Comparison of ENCODE assay signal across 9 mouse cellular contexts in the genomic region with DNA sequence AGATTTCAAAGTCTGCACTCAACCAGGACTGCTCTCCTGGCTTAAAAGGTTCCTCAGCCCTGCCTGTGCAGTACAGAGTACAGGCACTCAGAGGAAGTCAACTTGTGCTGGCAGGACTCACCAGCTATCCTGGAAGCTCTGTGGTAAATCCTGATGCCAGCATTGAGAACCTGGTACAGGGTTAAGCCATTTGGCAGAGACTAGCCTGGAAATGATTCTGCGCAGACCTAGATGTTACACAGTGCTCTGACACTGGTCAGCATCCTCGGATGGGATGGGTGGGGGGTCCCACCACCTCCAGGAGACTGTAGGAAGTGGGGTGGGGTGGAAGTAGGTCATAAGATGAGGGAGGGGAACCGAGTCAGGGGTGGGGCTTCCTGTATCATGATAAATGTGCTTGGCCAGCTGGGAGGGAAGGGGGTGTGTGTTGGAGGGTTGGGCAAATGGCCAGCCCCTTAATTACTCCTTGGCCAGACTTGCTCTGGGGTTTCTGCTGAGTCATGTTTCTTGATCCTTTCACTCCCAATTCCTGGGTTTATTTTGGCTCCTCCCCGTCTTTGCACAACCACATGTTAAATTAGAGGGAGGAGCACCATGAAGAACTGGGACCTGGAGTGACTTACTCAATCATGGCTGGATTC. TPM values are rescaled to one million over a fixed set of nuclear protein-coding genes. Genes with fewer than 3 reads are reported as not detected.
A peak's percentile ranks its signal among the peaks of the same experiment; 100 is the strongest.
DNase-seq lines count a peak whose midpoint lies in the region; ATAC-seq and TF ChIP-seq lines count a peak whose summit lies in the region.
"Had no signal": no experiment of that assay in that cellular context is flagged by ENCODE, and none has a peak within 500 bp of the region (broad histone marks: within the 10 kb centered on the region; RNA-seq: fewer than 3 reads in every experiment).

No protein-coding gene starts in this region.

- TF ChIP-seq CTCF in MEL (IDR thresholded peaks at IDR 0.05 in 2 of 3, conservative IDR thresholded peaks at IDR 0.05 in 1 of 3; ENCODE audit: control insufficient read depth in 1 of 3, insufficient read depth in 1 of 3, low read depth in 2 of 3, low read length in 3 of 3, poor library complexity in 1 of 3, severe bottlenecking in 1 of 3) = no peak

- DNase-seq in cerebellum, adult 9-11 months = peak; percentile 49
- peak; percentile 82 for DNase-seq in MEL (ENCODE audit: low read depth, low spot score)
- peak; percentile 54 for DNase-seq in gastrocnemius, postnatal 25 days
- DNase-seq in lung, postnatal 14 days = peak; percentile 75
- no peak for DNase-seq in c-Kit-positive CD71-positive TER-119-positive erythroid progenitor cells, embryonic 14.5 days (ENCODE audit: low spot score)

- peak in 1 of 2 experiments; percentile 42; a peak in 1 of 4 replicates for TF ChIP-seq EP300 in MEL (IDR thresholded peaks at IDR 0.05; ENCODE audit: low read depth in 1 of 2, low read length in 2 of 2)

- no peak overlapping the region for H3K9ac ChIP-seq in MEL (ENCODE audit: control insufficient read depth, low read depth, low read length, poor library complexity, severe bottlenecking)
- H3K9ac ChIP-seq in kidney, embryonic 15.5 days = no peak overlapping the region
- H3K9ac ChIP-seq in hindbrain, embryonic 16.5 days (ENCODE audit: low read depth, low read length) = no peak overlapping the region
- H3K9ac ChIP-seq: neural tube, embryonic 12.5 days had no signal

- H3K4me2 ChIP-seq in kidney, embryonic 15.5 days = no peak overlapping the region
- H3K4me2 ChIP-seq in hindbrain, embryonic 16.5 days (ENCODE audit: low read length) = no peak overlapping the region
- H3K4me2 ChIP-seq: neural tube, embryonic 12.5 days had no signal

- TF ChIP-seq RAD21 in MEL (IDR thresholded peaks at IDR 0.05; ENCODE audit: low read depth, low read length) = no peak

- H3K27me3 ChIP-seq in MEL (ENCODE audit: control insufficient read depth in 1 of 2, insufficient read depth in 2 of 2, low read length in 2 of 2) = no peaks in the 10 kb centered on the region
- H3K27me3 ChIP-seq in kidney, embryonic 15.5 days = no peaks in the 10 kb centered on the region
- no peaks in the 10 kb centered on the region for H3K27me3 ChIP-seq in hindbrain, embryonic 16.5 days (replicated peaks; ENCODE audit: control insufficient read depth, insufficient read depth, low read length)
- H3K27me3 ChIP-seq: neural tube, embryonic 12.5 days had no signal

- H3K4me3 ChIP-seq in MEL (ENCODE audit: control insufficient read depth in 1 of 2, insufficient read depth in 1 of 2, low read depth in 2 of 2, low read length in 2 of 2) = no peak overlapping the region
- H3K4me3 ChIP-seq in kidney, embryonic 15.5 days (replicated peaks) = no peak overlapping the region
- no peak overlapping the region for H3K4me3 ChIP-seq in hindbrain, embryonic 16.5 days (ENCODE audit: low read length)
- H3K4me3 ChIP-seq: neural tube, embryonic 12.5 days had no signal

- peaks cover 10 to 42% of the 10 kb centered on the region in 2 experiments; a peak in 3 of 4 replicates for H3K4me1 ChIP-seq in MEL (ENCODE audit: control insufficient read depth in 1 of 2, insufficient read depth in 2 of 2, low read length in 2 of 2)
- peaks cover 45% of the 10 kb centered on the region for H3K4me1 ChIP-seq in kidney, embryonic 15.5 days
- peaks cover 14% of the 10 kb centered on the region for H3K4me1 ChIP-seq in hindbrain, embryonic 16.5 days (ENCODE audit: control insufficient read depth, insufficient read depth, low read depth, low read length)

- H3K27ac ChIP-seq in MEL (ENCODE audit: control insufficient read depth, low read depth, low read length) = peak overlapping the region; percentile 57
- 0 out of 2 replicates have a peak overlapping the region, but pooled peaks have one; percentile 54 for H3K27ac ChIP-seq in kidney, embryonic 15.5 days
- no peak overlapping the region for H3K27ac ChIP-seq in hindbrain, embryonic 16.5 days (ENCODE audit: low read depth, low read length)
- H3K27ac ChIP-seq: neural tube, embryonic 12.5 days had no signal

- no peaks in the 10 kb centered on the region for H3K9me3 ChIP-seq in MEL (replicated peaks; ENCODE audit: insufficient read depth, low read length)
- H3K9me3 ChIP-seq in kidney, embryonic 15.5 days (replicated peaks) = no peaks in the 10 kb centered on the region; the same call in 1 of the 2 replicates
- no peaks in the 10 kb centered on the region for H3K9me3 ChIP-seq in hindbrain, embryonic 16.5 days (ENCODE audit: control insufficient read depth, low read length)
- H3K9me3 ChIP-seq: neural tube, embryonic 12.5 days had no signal

- no peak for TF ChIP-seq POLR2A in MEL (IDR thresholded peaks at IDR 0.05; ENCODE audit: control insufficient read depth in 1 of 2, insufficient read depth in 1 of 2, low read depth in 1 of 2, low read length in 2 of 2, poor library complexity in 1 of 2)

- H3K79me2 ChIP-seq in MEL (ENCODE audit: control insufficient read depth, insufficient read depth, low read length, poor library complexity) = peaks cover 5% of the 10 kb centered on the region

- ATAC-seq in cerebellum, adult (ENCODE audit: insufficient number of reproducible peaks, low FRiP score, low TSS enrichment) = no peak
- ATAC-seq in kidney, embryonic 15.5 days (replicated peaks; ENCODE audit: low FRiP score) = peak; percentile 13; the same call in 1 of the 2 replicates
- ATAC-seq in hindbrain, embryonic 16.5 days = no peak

- 36% methylated on average over 4 of the region's 4 CpGs for WGBS in kidney, embryonic 15.5 days
- 69% methylated on average over 4 of the region's 4 CpGs for WGBS in hindbrain, embryonic 16.5 days

- H3K36me3 ChIP-seq in MEL (ENCODE audit: control insufficient read depth in 1 of 2, insufficient read depth in 2 of 2, low read length in 2 of 2) = peaks cover 2 to 22% of the 10 kb centered on the region in 2 experiments; a peak in 3 of 4 replicates
- H3K36me3 ChIP-seq in kidney, embryonic 15.5 days = peaks cover 39% of the 10 kb centered on the region
- peaks cover 14% of the 10 kb centered on the region for H3K36me3 ChIP-seq in hindbrain, embryonic 16.5 days (ENCODE audit: control insufficient read depth, insufficient read depth, low read length)

TF ChIP-seq in MEL, 35 proteins besides CTCF, POLR2A, EP300 and RAD21:
- TF ChIP-seq GATA1 (IDR thresholded peaks at IDR 0.05; ENCODE audit: low read depth, low read length) (0 out of 2 replicates have a peak, but pooled peaks have one; percentile 19), TCF12 (IDR thresholded peaks at IDR 0.05; ENCODE audit: low read depth, low read length) (no peak; the same call in 1 of the 2 replicates), GABPA (IDR thresholded peaks at IDR 0.05; ENCODE audit: low read depth, low read length) (peak; percentile 85), MAFK (IDR thresholded peaks at IDR 0.05; ENCODE audit: borderline replicate concordance, low read depth, low read length) (peak; percentile 92), BHLHE40 (IDR thresholded peaks at IDR 0.05; ENCODE audit: borderline replicate concordance, low read depth, low read length) (no peak), SIN3A (IDR thresholded peaks at IDR 0.05; ENCODE audit: low read length) (peak; percentile 37; the same call in 1 of the 2 replicates), ELF1 (IDR thresholded peaks at IDR 0.05; ENCODE audit: low read depth, low read length) (no peak), TBP (IDR thresholded peaks at IDR 0.05; ENCODE audit: low read depth, low read length) (no peak), ETS1 (IDR thresholded peaks at IDR 0.05; ENCODE audit: low read depth, low read length) (peak; percentile 94), ZNF384 (IDR thresholded peaks at IDR 0.05; ENCODE audit: low read depth, low read length) (no peak), ZC3H11A (IDR thresholded peaks at IDR 0.05; ENCODE audit: low read depth, low read length) (no peak)

RNA-seq across cellular contexts. Expression of a gene that starts 4.0 kb away (rescaled TPM):
- total RNA-seq in MEL (2012; rRNA removed) = 6.7 and 7.8 TPM in 2 replicates
- 10 to 100 TPM in 1 of 2 experiments, not detected in 1; 24.6 TPM for polyA plus RNA-seq in MEL (2012; ENCODE audit: insufficient read depth in 1 of 2, insufficient read length in 2 of 2, low read depth in 1 of 2, low replicate concordance in 2 of 2, missing spikeins in 1 of 2)
- total RNA-seq in gastrocnemius, postnatal 25 days (2021) = 10 to 100 TPM; 16.1 to 20.3 TPM
- polyA plus RNA-seq in kidney, embryonic 15.5 days (2015; fragmentation: Nextera tagmentation; extraction: Ambion mirVana) = 8.4 and 8.9 TPM in 2 replicates
- 4.5 and 6.1 TPM in 2 replicates for polyA plus RNA-seq in hindbrain, embryonic 16.5 days (2015; fragmentation: Nextera tagmentation; extraction: Ambion mirVana)
